Mouse (Mus musculus) embryonic facial prominence, embryonic 11.5 days (tissue): ENCODE results near the gene Cog1. TPM values are rescaled to one million over a fixed set of nuclear protein-coding genes. Genes with fewer than 3 reads are reported as not detected.
"Not testable (repeated sequence)": the region's sequence is repeated elsewhere in the genome, so short reads cannot be mapped to it uniquely, and the experiment has no call there.

Experiments
- ATAC-seq: fragments of 200-750 bp; cut with Nextera tagmentation; replicated peaks from 2 replicates; pipeline ENCODE4 v1.8.0; 2017; ENCODE audit warnings: low read depth; ENCODE audit not compliant: insufficient number of reproducible peaks, low FRiP score, low TSS enrichment
- DNase-seq: peaks from one replicate; pipeline ENCODE4 v3.0.0-alpha.2; 2015; ENCODE audit warnings: low spot score
- H3K27ac ChIP-seq: fragments of 300-500 bp; sonication (generic); replicated peaks from 2 replicates; pipeline ENCODE4 v1.5.1; 2014; ENCODE audit warnings: mild to moderate bottlenecking, low read depth, low read length, control low read depth
- H3K27me3 ChIP-seq: fragments of 300-500 bp; sonication (generic); 2 replicates; pipeline ENCODE4 v1.6.1; 2014; ENCODE audit warnings: mild to moderate bottlenecking, low read length, moderate library complexity, mixed read lengths; ENCODE audit not compliant: control insufficient read depth, insufficient read depth
- H3K36me3 ChIP-seq: fragments of 300-500 bp; sonication (generic); replicated peaks from 2 replicates; pipeline ENCODE4 v1.6.1; 2014; ENCODE audit warnings: low read depth, mild to moderate bottlenecking, low read length, moderate library complexity, mixed read lengths; ENCODE audit not compliant: control insufficient read depth, insufficient read depth
- H3K4me1 ChIP-seq: fragments of 300-500 bp; sonication (generic); 2 replicates; pipeline ENCODE4 v1.6.1; 2014; ENCODE audit warnings: low read length, mixed read lengths; ENCODE audit not compliant: control insufficient read depth, insufficient read depth
- H3K4me2 ChIP-seq: fragments of 300-500 bp; sonication (generic); 2 replicates; pipeline ENCODE4 v1.6.1; 2014; ENCODE audit warnings: low read depth, mild to moderate bottlenecking, control low read depth, low read length, moderate library complexity
- H3K4me3 ChIP-seq: fragments of 300-500 bp; sonication (generic); 2 replicates; pipeline ENCODE4 v1.5.1; 2014; ENCODE audit warnings: low read depth, low read length, control low read depth
- H3K9ac ChIP-seq: fragments of 300-500 bp; sonication (generic); replicated peaks from 2 replicates; pipeline ENCODE4 v1.6.1; 2014; ENCODE audit warnings: mild to moderate bottlenecking, control low read depth, low read length
- H3K9me3 ChIP-seq: fragments of 300-500 bp; sonication (generic); replicated peaks from 2 replicates; pipeline ENCODE4 v1.6.1; 2016; ENCODE audit warnings: mild to moderate bottlenecking, low read length, inconsistent platforms, mixed read lengths; ENCODE audit not compliant: control insufficient read depth
- WGBS: fragments of 180-500 bp; shearing (Covaris S2); extraction: QIAGEN DNeasy Blood & Tissue Kit; methylation state at CpG from one replicate; pipeline ENCODE4 v1.1.7; 2014; 5-methylcytosine and 5-hydroxymethylcytosine counted together
- polyA plus RNA-seq: library from polyadenylated mRNA; unstranded; fragments of >200 nt; fragmentation: Nextera tagmentation; extraction: Ambion mirVana; gene quantifications from 2 replicates; pipeline ENCODE4 v1.2.1, GENCODE M21; 2014

The Cog1 gene
- polyA plus RNA-seq, 1 experiment from 2014 or later = 26.1 TPM

- DNase-seq = no peak
- Histone ChIP-seq H3K4me1 (no peaks in the 10 kb centered on the region; the same call in 1 of the 2 replicates), H3K4me2 (no peak overlapping the region), H3K9ac (no peak overlapping the region), H3K36me3 (peaks cover 13% of the 10 kb centered on the region), H3K27ac (no peak overlapping the region), H3K27me3 (no peaks in the 10 kb centered on the region), H3K4me3 (no peak overlapping the region), H3K9me3 (no peaks in the 10 kb centered on the region)
- ATAC-seq = no peak
- 90% methylated on average over 15 of the region's 15 CpGs for WGBS
Observed at GRCm38 (mm10) chr11:113654105-113654504, 5.1 kb downstream of the Cog1 start.

- DNase-seq = peak; percentile 72
- no peak overlapping the region for H3K27ac ChIP-seq
- H3K9ac ChIP-seq = no peak overlapping the region
Observed at GRCm38 (mm10) chr11:113654561-113655270, 5.7 kb downstream of the Cog1 start.

GRCm38 (mm10) chr11:113656511-113656932 is 7.6 kb downstream of the Cog1 start:
- Histone ChIP-seq H3K4me3 (no peak overlapping the region), H3K4me1 (no peaks in the 10 kb centered on the region; the same call in 1 of the 2 replicates), H3K9ac (no peak overlapping the region), H3K27me3 (no peaks in the 10 kb centered on the region), H3K9me3 (no peaks in the 10 kb centered on the region), H3K36me3 (peaks cover 15% of the 10 kb centered on the region), H3K4me2 (no peak overlapping the region), H3K27ac (no peak overlapping the region)
- ATAC-seq = no peak
- no peak for DNase-seq
- 92% methylated on average over 8 of the region's 8 CpGs for WGBS

More at GRCm38 (mm10) chr11:113654561-113655270, 5.7 kb downstream of the Cog1 start:
- Histone ChIP-seq H3K4me3 (no peak overlapping the region), H3K27me3 (no peaks in the 10 kb centered on the region), H3K36me3 (peaks cover 13% of the 10 kb centered on the region), H3K9me3 (no peaks in the 10 kb centered on the region), H3K4me2 (no peak overlapping the region), H3K4me1 (no peaks in the 10 kb centered on the region; the same call in 1 of the 2 replicates)
- ATAC-seq = no peak
- 56% methylated on average over 18 of the region's 18 CpGs for WGBS

DNA sequence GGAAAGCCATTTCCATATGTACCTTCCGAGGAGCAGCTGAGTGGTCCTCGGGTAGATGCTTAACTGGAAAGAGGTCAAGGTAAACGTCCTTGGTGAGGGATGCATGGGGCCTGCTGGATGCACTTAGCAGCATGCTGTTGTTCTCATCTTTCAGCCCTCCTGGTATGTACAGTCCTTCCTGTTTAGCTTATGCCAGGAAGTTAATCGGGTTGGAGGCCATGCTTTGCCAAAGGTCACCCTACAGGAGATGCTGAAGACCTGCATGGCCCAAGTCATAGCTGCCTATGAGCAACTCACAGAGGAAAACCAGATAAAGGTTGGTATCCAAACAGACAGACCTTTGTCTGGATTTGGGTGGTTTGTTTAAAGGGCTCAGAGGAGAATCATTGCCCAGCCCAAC is 8.3 kb downstream of the Cog1 start:
- H3K4me3 ChIP-seq = no peak overlapping the region
- H3K4me1 ChIP-seq = no peaks in the 10 kb centered on the region; the same call in 1 of the 2 replicates
- H3K9me3 ChIP-seq = no peaks in the 10 kb centered on the region
- no peak overlapping the region for H3K27ac ChIP-seq
- 54% methylated on average over 4 of the region's 4 CpGs for WGBS
- no peak overlapping the region for H3K9ac ChIP-seq
- H3K4me2 ChIP-seq = no peak overlapping the region
- H3K36me3 ChIP-seq = peaks cover 14% of the 10 kb centered on the region
- no peaks in the 10 kb centered on the region for H3K27me3 ChIP-seq
- DNase-seq (no peak), ATAC-seq (no peak)

GRCm38 (mm10) chr11:113658319-113658718 is 9.3 kb downstream of the Cog1 start:
- Histone ChIP-seq H3K9ac (no peak overlapping the region), H3K36me3 (peaks cover 14% of the 10 kb centered on the region), H3K4me2 (no peak overlapping the region), H3K9me3 (no peaks in the 10 kb centered on the region), H3K4me1 (no peaks in the 10 kb centered on the region; the same call in 1 of the 2 replicates), H3K27me3 (no peaks in the 10 kb centered on the region), H3K27ac (no peak overlapping the region), H3K4me3 (no peak overlapping the region)
- ATAC-seq (no peak), DNase-seq (no peak)
- WGBS = 87% methylated on average over 8 of the region's 8 CpGs

DNA sequence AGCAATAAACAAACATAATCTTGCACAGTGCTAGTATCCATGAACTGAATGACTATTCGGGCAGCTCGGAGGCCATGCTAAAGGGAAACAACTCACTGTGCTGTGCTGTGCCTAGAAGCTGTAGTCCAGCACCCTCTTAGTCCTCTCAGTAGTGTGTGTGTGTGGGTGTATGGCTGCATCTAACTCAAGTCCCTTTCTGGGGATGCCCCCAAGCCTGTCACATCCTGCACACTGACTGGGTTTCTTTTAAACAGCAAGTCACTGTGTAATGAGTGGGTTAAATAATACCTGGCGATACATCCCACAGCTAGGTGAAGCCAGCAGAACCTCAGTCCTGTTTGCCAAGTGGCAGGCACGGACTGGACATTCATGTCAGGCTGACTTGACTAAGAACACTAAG is 9.8 kb downstream of the Cog1 start:
- 87% methylated on average over 4 of the region's 4 CpGs for WGBS
- DNase-seq (no peak), ATAC-seq (no peak)
- no peaks in the 10 kb centered on the region for H3K27me3 ChIP-seq
- H3K36me3 ChIP-seq = peaks cover 14% of the 10 kb centered on the region
- no peaks in the 10 kb centered on the region; the same call in 1 of the 2 replicates for H3K4me1 ChIP-seq
- H3K4me3 ChIP-seq = no peak overlapping the region
- H3K9ac ChIP-seq = no peak overlapping the region
- H3K27ac ChIP-seq = no peak overlapping the region
- no peak overlapping the region for H3K4me2 ChIP-seq
- no peaks in the 10 kb centered on the region for H3K9me3 ChIP-seq

DNA sequence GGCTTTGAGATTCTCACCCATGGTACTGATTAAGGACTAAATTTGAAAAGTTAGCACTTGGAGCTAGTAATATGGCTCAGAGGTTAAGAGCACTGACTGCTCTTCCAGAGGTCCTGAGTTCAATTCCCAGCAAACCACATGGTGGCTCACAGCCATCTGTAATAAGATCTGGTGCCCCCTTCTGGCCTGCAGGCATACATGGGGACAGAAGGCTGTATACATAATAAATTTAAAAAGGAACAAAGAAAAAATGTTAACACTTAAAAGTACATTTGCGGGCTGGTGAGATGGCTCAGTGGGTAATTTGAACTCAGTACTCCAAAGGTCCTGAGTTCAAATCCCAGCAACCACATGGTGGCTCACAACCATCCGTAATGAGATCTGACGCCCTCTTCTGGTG is 11.2 kb downstream of the Cog1 start:
- ATAC-seq = not testable (repeated sequence)

DNA sequence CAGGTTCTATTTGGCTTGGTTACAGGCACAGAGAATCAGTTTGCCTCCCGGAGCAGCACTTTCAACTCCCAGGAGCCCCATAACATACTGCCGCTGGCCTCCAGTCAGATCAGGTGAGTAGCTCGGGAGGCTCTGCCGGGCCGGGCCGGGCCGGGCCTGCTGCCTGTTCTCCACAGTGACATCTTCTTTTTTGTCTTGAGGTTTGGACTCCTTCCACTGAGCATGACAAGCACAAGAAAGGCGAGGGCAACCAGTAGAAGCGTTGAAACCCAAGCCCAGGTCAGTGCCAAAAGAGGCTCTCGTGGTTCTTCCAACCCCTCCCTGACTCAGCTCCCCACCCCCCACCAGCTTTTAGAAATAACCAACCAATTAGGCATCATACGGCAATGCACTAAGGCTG is 12.0 kb downstream of the Cog1 start:
- H3K4me2 ChIP-seq = no peak overlapping the region

More for the DNA sequence above, 11.2 kb downstream of the Cog1 start:
- WGBS = 90% methylated on average over 3 of the region's 3 CpGs
- H3K4me3 ChIP-seq, H3K9me3 ChIP-seq, DNase-seq, H3K4me1 ChIP-seq, H3K9ac ChIP-seq, H3K4me2 ChIP-seq, H3K27ac ChIP-seq, H3K27me3 ChIP-seq: not testable (repeated sequence)
- H3K36me3 ChIP-seq = peaks cover 14% of the 10 kb centered on the region

More for the DNA sequence above, 12.0 kb downstream of the Cog1 start:
- Histone ChIP-seq H3K27me3 (no peaks in the 10 kb centered on the region), H3K4me1 (no peaks in the 10 kb centered on the region), H3K9ac (no peak overlapping the region), H3K36me3 (peaks cover 13% of the 10 kb centered on the region), H3K4me3 (no peak overlapping the region), H3K9me3 (no peaks in the 10 kb centered on the region), H3K27ac (no peak overlapping the region)
- no peak for ATAC-seq
- 95% methylated on average over 11 of the region's 11 CpGs for WGBS
- DNase-seq = no peak
